Mouse (Mus musculus): ENCODE measurements around the gene Fdx1l.

GRCm38 (mm10) chr9:21030781-21031250 is 42.6 kb downstream of the Fdx1l start:
- peak; percentile 64 for TF ChIP-seq CTCF (IDR thresholded peaks at IDR 0.05; ENCODE audit: control insufficient read depth, insufficient read depth, low read length)
- no peak for TF ChIP-seq POLR2A (IDR thresholded peaks at IDR 0.05; ENCODE audit: borderline replicate concordance, control insufficient read depth, low read depth, low read length)
